Mouse (Mus musculus) erythroblast, embryonic 14.5 days (primary cell): Measurements from ENCODE around the gene Rae1. TPM values are rescaled to one million over a fixed set of nuclear protein-coding genes. Genes with fewer than 3 reads are reported as not detected.

Experiments used
- H3K27me3 ChIP-seq: 2 replicates; pipeline ENCODE4 v1.6.1; 2012; ENCODE audit warnings: inconsistent platforms; ENCODE audit not compliant: control insufficient read depth
- H3K36me3 ChIP-seq: 2 replicates; pipeline ENCODE4 v1.6.1; 2012; ENCODE audit warnings: mild to moderate bottlenecking, inconsistent platforms; ENCODE audit not compliant: control insufficient read depth
- H3K4me1 ChIP-seq: 2 replicates; pipeline ENCODE4 v1.6.1; 2012; ENCODE audit warnings: inconsistent platforms; ENCODE audit not compliant: control insufficient read depth
- H3K4me3 ChIP-seq: replicated peaks from 2 replicates; pipeline ENCODE3; 2012; ENCODE audit warnings: moderate library complexity, mild to moderate bottlenecking, inconsistent platforms
- H3K9me3 ChIP-seq: 2 replicates; pipeline ENCODE4 v1.6.1; 2012; ENCODE audit warnings: low read length, inconsistent platforms, mixed read lengths; ENCODE audit not compliant: control insufficient read depth
- GATA1 ChIP-seq: IDR thresholded peaks from 2 replicates; pipeline ENCODE4 v1.6.1; 2012; ENCODE audit warnings: low read length, inconsistent platforms, mixed read lengths
- TAL1 ChIP-seq: IDR thresholded peaks from 3 replicates; pipeline ENCODE4 v1.6.1; 2012; ENCODE audit warnings: low read length, inconsistent platforms, mixed read lengths
- polyA plus RNA-seq: library from polyadenylated mRNA; stranded (reverse); fragments of >175 nt; gene quantifications from 2 replicates; pipeline ENCODE4 v1.2.3, GENCODE M21; 2012

Rae1 gene
- polyA plus RNA-seq, 1 experiment = 3.4 TPM

DNA sequence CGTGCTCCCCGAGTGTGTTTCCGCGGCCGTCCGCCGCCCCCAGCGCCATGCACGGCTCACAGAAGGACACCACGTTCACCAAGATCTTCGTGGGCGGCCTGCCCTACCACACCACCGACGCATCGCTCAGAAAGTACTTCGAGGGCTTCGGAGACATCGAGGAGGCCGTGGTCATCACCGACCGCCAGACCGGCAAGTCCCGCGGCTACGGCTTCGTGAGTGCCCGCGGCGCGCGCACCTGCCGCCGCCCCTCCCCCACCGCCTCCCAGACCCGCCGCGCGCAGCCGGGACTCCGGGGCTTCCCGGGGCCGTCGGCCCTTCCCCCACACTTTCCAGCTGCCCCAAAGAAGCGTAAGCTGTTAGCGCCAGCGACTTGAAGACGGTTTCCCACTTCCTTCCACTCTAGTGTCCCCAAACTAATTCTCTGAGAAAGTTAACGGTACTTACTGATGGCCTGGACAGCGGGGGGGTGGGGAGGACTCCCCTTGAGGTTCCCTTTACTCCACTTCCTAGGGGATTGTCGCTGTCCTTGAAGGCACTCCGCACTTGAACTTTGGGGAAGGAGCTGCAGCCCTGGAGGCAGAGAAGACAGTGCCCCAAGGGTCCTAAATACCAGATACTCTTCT lies 22.3 kb downstream of the Rae1 start:
- Histone ChIP-seq H3K27me3 (no peaks in the 10 kb centered on the region; the same call in 1 of the 2 replicates), H3K4me3 (peak overlapping the region; percentile 68), H3K9me3 (peaks cover 4% of the 10 kb centered on the region), H3K4me1 (peaks cover 81% of the 10 kb centered on the region), H3K36me3 (peaks cover 54% of the 10 kb centered on the region)
- TF ChIP-seq GATA1 = no peak

GRCm38 (mm10) chr2:173022813-173023212 lies 22.9 kb downstream of the Rae1 start:
- Histone ChIP-seq H3K36me3 (peaks cover 60% of the 10 kb centered on the region), H3K4me1 (peaks cover 81% of the 10 kb centered on the region), H3K4me3 (peak overlapping the region; percentile 68), H3K27me3 (no peaks in the 10 kb centered on the region; the same call in 1 of the 2 replicates), H3K9me3 (peaks cover 4% of the 10 kb centered on the region)
- TF ChIP-seq GATA1 (no peak), TAL1 (no peak)

DNA sequence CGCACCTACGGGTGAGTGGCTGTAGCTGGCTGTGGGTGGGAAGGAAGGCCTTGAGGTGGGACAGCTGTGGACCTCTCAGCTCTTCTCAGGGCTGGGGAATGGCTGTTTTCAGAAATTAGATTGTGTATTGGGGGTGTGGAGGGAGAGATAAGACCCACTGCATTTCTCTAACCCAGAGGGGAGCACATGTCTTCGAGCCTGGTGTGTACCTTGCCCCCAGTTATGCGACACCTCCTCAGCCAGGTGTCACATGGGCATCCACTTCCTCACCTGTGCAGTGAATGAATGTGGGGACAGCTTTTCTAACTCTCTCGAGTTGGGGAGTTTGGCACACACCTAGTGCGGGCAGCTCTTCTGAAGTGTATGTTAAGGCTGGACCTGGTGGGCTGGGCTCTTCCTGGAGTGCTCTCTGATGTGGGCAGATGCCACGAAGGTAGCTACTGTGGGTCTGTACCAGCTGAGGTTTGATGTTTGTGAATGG lies 23.5 kb downstream of the Rae1 start:
- peaks cover 4% of the 10 kb centered on the region for H3K9me3 ChIP-seq
- TF ChIP-seq TAL1 (no peak), GATA1 (no peak; the same call in 1 of the 2 replicates)
- peak overlapping the region; percentile 68 for H3K4me3 ChIP-seq
- H3K36me3 ChIP-seq = peaks cover 66% of the 10 kb centered on the region
- peaks cover 81% of the 10 kb centered on the region for H3K4me1 ChIP-seq
- H3K27me3 ChIP-seq = no peaks in the 10 kb centered on the region; the same call in 1 of the 2 replicates

- Histone ChIP-seq H3K4me1 (peaks cover 81% of the 10 kb centered on the region), H3K36me3 (peaks cover 71% of the 10 kb centered on the region), H3K9me3 (peaks cover 4% of the 10 kb centered on the region), H3K27me3 (no peaks in the 10 kb centered on the region; the same call in 1 of the 2 replicates), H3K4me3 (peak overlapping the region; percentile 68)
- TF ChIP-seq GATA1 = no peak
- TF ChIP-seq TAL1 = no peak
Measured at GRCm38 (mm10) chr2:173023966-173024365, 24.0 kb downstream of the Rae1 start.

- peaks cover 4% of the 10 kb centered on the region for H3K9me3 ChIP-seq
- TF ChIP-seq TAL1 (no peak), GATA1 (no peak)
- peaks cover 76% of the 10 kb centered on the region for H3K36me3 ChIP-seq
- H3K27me3 ChIP-seq = no peaks in the 10 kb centered on the region; the same call in 1 of the 2 replicates
- H3K4me3 ChIP-seq = peak overlapping the region; percentile 68
- H3K4me1 ChIP-seq = peaks cover 81% of the 10 kb centered on the region
Measured at GRCm38 (mm10) chr2:173024392-173024791, 24.5 kb downstream of the Rae1 start.

GRCm38 (mm10) chr2:173024938-173025337 lies 25.0 kb downstream of the Rae1 start:
- peak overlapping the region; percentile 68 for H3K4me3 ChIP-seq
- H3K27me3 ChIP-seq = no peaks in the 10 kb centered on the region; the same call in 1 of the 2 replicates
- TF ChIP-seq GATA1 (no peak), TAL1 (no peak)
- H3K4me1 ChIP-seq = peaks cover 81% of the 10 kb centered on the region
- H3K9me3 ChIP-seq = peaks cover 4% of the 10 kb centered on the region
- H3K36me3 ChIP-seq = peaks cover 81% of the 10 kb centered on the region

GRCm38 (mm10) chr2:173026286-173026685 lies 26.4 kb downstream of the Rae1 start:
- H3K36me3 ChIP-seq = peaks cover 95% of the 10 kb centered on the region
- no peaks in the 10 kb centered on the region; the same call in 1 of the 2 replicates for H3K27me3 ChIP-seq
- H3K9me3 ChIP-seq = peaks cover 4% of the 10 kb centered on the region
- peak overlapping the region; percentile 68 for H3K4me3 ChIP-seq
- no peak for TF ChIP-seq TAL1
- no peak for TF ChIP-seq GATA1
- H3K4me1 ChIP-seq = peaks cover 81% of the 10 kb centered on the region

DNA sequence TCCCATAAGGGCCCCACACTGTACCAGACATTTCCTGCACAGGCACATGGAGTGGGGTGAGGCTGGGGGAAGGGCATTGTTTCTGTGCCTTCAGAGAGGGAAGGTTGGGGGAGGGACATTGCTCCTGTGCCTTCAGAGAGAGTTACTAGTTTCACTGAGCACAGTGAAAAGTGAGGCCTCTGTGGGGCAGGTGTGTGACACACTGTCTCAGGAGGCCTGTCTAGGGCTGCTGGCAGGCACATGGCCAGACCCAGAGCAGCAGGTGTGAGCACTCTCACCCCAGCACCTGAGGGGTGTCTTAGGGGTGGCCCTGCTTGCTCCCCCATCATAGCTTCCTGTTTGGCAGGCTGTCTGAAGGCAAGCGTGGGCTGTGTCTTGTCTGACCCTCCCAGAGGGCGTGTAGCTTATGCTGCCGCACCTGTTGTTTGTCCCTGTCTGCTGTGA lies 26.8 kb downstream of the Rae1 start:
- peaks cover 82% of the 10 kb centered on the region for H3K4me1 ChIP-seq

DNA sequence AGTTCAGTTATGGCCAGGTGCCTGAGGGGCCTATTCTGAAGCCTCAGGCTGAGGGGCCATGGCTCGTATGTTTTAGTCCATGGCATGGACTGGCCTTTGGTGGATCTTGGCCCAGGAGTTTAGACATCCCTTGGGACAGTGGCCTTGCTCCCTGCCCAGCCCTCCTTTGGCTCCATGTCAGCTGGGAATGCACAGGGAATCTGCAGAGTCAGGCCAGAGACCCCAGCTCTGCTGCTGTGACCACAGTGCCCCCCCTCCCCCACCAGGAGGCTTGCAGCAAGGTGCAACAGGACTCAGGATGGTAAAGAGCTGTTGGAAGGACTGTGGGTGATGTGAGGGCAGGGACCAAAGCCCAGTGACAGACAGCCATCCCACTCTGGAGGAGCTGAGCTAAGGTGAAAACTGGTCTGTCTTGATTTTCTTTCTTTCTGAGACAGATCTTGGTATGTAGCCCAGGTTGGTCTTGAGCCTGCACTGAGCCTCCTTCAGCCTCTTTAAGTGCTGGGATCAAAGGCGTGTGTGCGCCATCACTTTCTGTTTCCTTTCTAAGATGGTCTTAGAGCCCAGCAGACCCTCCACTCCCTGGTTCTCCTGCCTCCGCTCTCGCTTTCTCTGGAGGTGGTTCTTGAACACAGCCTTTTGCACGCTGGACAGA lies 27.4 kb downstream of the Rae1 start:
- Histone ChIP-seq H3K36me3 (peaks cover 100% of the 10 kb centered on the region), H3K4me1 (peaks cover 87% of the 10 kb centered on the region), H3K4me3 (peak overlapping the region; percentile 68), H3K27me3 (no peaks in the 10 kb centered on the region; the same call in 1 of the 2 replicates), H3K9me3 (peaks cover 4% of the 10 kb centered on the region)
- no peak for TF ChIP-seq TAL1
- TF ChIP-seq GATA1 = no peak

More for the DNA sequence above, 26.8 kb downstream of the Rae1 start:
- TF ChIP-seq TAL1 (no peak), GATA1 (no peak)
- peak overlapping the region; percentile 68 for H3K4me3 ChIP-seq
- peaks cover 4% of the 10 kb centered on the region for H3K9me3 ChIP-seq
- no peaks in the 10 kb centered on the region; the same call in 1 of the 2 replicates for H3K27me3 ChIP-seq
- peaks cover 99% of the 10 kb centered on the region for H3K36me3 ChIP-seq
